Mouse (Mus musculus) hindbrain, embryonic 14.5 days (tissue): ENCODE measurements around the gene Nrl. TPM values are rescaled to one million over a fixed set of nuclear protein-coding genes. Genes with fewer than 3 reads are reported as not detected.
A peak's percentile ranks its signal among the peaks of the same experiment; 100 is the strongest.

Source experiments
- ATAC-seq: fragments of 200-750 bp; cut with Nextera tagmentation; 2 replicates; pipeline ENCODE4 v1.8.0; 2017; ENCODE audit warnings: moderate number of reproducible peaks, mild to moderate bottlenecking, moderate TSS enrichment, moderate library complexity; ENCODE audit not compliant: low FRiP score
- DNase-seq: peaks from one replicate; pipeline ENCODE4 v3.0.0-alpha.2; 2015; ENCODE audit warnings: low spot score
- H3K27ac ChIP-seq: fragments of 300-500 bp; sonication (generic); 2 replicates; pipeline ENCODE4 v1.5.1; 2014; ENCODE audit warnings: mild to moderate bottlenecking, moderate library complexity
- H3K27me3 ChIP-seq: fragments of 300-500 bp; sonication (generic); 2 replicates; pipeline ENCODE4 v1.6.1; 2014; ENCODE audit warnings: mild to moderate bottlenecking, low read length, mixed read lengths; ENCODE audit not compliant: control insufficient read depth, insufficient read depth
- H3K36me3 ChIP-seq: fragments of 300-500 bp; sonication (generic); replicated peaks from 2 replicates; pipeline ENCODE4 v1.6.1; 2014; ENCODE audit not compliant: control insufficient read depth, insufficient read depth
- H3K4me1 ChIP-seq: fragments of 300-500 bp; sonication (generic); replicated peaks from 2 replicates; pipeline ENCODE4 v1.6.1; 2014; ENCODE audit warnings: antibody characterized with exemption, low read length, mixed read lengths; ENCODE audit not compliant: control insufficient read depth, insufficient read depth
- H3K4me2 ChIP-seq: fragments of 300-500 bp; sonication (generic); replicated peaks from 2 replicates; pipeline ENCODE4 v1.6.1; 2014; ENCODE audit warnings: mild to moderate bottlenecking, moderate library complexity
- H3K4me3 ChIP-seq: fragments of 300-500 bp; sonication (generic); replicated peaks from 2 replicates; pipeline ENCODE4 v1.5.1; 2014; ENCODE audit warnings: mild to moderate bottlenecking, low read length
- H3K9ac ChIP-seq: fragments of 300-500 bp; sonication (generic); 2 replicates; pipeline ENCODE4 v1.6.1; 2014
- H3K9me3 ChIP-seq: fragments of 300-500 bp; sonication (generic); 2 replicates; pipeline ENCODE4 v1.6.1; 2016; ENCODE audit warnings: low read length; ENCODE audit not compliant: control insufficient read depth
- WGBS: fragments of 180-500 bp; shearing (Covaris S2); extraction: QIAGEN DNeasy Blood & Tissue Kit; methylation state at CpG from one replicate; pipeline ENCODE4 v1.1.7; 2014; 5-methylcytosine and 5-hydroxymethylcytosine counted together
- polyA plus RNA-seq: library from polyadenylated mRNA; unstranded; fragments of >200 nt; fragmentation: Nextera tagmentation; extraction: Ambion mirVana; gene quantifications from 2 replicates; pipeline ENCODE4 v1.2.1, GENCODE M21; 2014

Nrl gene
- polyA plus RNA-seq, 1 experiment from 2014 or later, result 0.17 TPM

DNA sequence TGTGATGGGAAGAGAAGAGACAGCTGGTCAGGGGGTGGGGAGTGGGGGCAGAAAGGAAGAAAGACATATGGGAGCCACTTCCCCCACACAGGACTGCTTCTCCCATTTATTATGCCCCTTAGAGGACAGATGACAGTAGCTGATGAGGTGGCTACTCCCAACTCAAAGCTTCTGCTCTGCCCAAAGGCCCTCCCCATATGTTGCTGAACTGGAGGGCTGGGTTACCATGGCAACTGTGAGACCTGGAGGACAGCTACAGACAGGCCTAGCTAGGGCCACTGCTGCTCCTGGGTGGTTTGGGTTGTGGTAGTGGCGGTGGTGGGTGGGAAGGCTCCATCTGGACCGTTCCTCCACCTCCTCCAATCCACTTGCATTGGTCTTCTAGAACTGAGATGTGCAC is 5.9 kb downstream of the Nrl start:
- Histone ChIP-seq H3K36me3 (no peaks in the 10 kb centered on the region), H3K4me2 (no peak overlapping the region), H3K4me1 (peaks cover 10% of the 10 kb centered on the region; the same call in 1 of the 2 replicates), H3K27ac (peak overlapping the region; percentile 39; the same call in 1 of the 2 replicates), H3K9me3 (no peaks in the 10 kb centered on the region), H3K27me3 (0 out of 2 replicates have a peak, but pooled peaks cover 4% of the 10 kb centered on the region), H3K9ac (no peak overlapping the region), H3K4me3 (no peak overlapping the region)
- ATAC-seq (peak; percentile 59), DNase-seq (no peak)
- 5% methylated on average over 2 of the region's 2 CpGs for WGBS

DNA sequence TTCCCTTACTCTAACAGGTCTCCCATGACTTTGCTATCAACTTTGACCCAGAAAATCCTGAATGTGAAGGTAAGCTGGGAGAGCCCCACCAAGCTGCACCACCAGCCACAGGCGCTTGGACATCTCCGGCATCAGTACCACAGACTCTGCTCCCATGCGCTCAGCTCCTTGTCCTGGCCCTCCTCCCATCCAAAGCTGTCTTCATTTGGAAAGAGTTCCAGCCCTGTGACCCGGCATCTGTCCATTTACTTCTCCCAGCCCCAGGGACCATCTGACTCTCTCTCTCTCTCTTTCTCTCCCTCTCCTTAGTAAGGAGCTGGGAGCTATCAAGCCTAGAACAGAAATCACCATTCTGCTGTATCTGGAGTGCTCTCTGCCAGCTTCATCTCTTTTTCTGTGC is 8.9 kb downstream of the Nrl start:
- DNase-seq, result no peak
- Histone ChIP-seq H3K27me3 (no peaks in the 10 kb centered on the region), H3K36me3 (no peaks in the 10 kb centered on the region), H3K27ac (no peak overlapping the region), H3K4me1 (peaks cover 6% of the 10 kb centered on the region), H3K9me3 (no peaks in the 10 kb centered on the region), H3K9ac (no peak overlapping the region), H3K4me3 (no peak overlapping the region), H3K4me2 (no peak overlapping the region)
- WGBS, result 91% methylated on average over 4 of the region's 4 CpGs
- no peak for ATAC-seq

DNA sequence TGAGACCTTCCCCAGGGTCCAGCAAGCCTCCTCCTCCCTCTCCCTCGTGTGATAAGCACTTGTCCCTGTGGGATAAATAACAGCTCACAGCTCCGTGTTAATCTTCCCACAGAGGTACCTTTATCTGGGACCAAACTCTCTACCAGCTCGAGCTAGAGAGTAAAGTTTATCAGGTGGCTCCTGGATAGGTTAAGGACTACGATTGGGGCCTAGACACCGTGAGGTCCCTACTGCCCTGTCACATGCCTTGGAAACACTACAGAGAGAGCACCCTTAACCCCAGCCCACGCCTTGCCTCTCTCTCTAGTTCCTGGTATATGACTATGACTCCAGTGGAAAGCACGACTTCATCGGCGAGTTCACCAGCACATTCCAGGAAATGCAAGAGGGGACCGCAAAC is 10.9 kb downstream of the Nrl start:
- Histone ChIP-seq H3K27ac (no peak overlapping the region), H3K36me3 (no peaks in the 10 kb centered on the region), H3K4me2 (no peak overlapping the region), H3K9me3 (no peaks in the 10 kb centered on the region), H3K27me3 (no peaks in the 10 kb centered on the region), H3K4me3 (no peak overlapping the region), H3K9ac (no peak overlapping the region), H3K4me1 (no peaks in the 10 kb centered on the region; the same call in 1 of the 2 replicates)
- WGBS, result 73% methylated on average over 10 of the region's 10 CpGs
- DNase-seq (no peak), ATAC-seq (no peak)

DNA sequence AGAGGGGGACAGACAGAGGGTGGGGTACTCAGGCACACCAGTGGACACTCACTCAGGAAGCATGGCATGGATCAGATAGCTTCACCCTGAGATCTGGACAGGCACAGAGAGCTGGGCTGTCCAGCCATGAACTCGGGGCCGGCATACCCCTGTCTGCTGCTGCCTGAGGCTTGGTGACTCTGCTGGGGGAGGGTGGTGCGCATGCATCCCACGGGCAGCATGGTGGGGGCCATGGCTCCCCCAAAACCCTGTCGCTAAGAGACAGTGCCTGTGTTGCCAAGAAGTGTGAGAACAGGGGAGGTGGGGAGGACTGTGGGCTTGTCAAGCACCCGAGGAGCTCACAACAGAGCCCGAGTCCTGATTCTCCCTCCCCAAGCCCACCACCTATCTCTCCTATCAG is 13.7 kb downstream of the Nrl start:
- Histone ChIP-seq H3K4me1 (no peaks in the 10 kb centered on the region; the same call in 1 of the 2 replicates), H3K9me3 (no peaks in the 10 kb centered on the region), H3K4me2 (no peak overlapping the region), H3K36me3 (peaks cover 11% of the 10 kb centered on the region; the same call in 1 of the 2 replicates), H3K9ac (0 out of 2 replicates have a peak overlapping the region, but pooled peaks have one; percentile 8), H3K27me3 (no peaks in the 10 kb centered on the region), H3K27ac (no peak overlapping the region), H3K4me3 (no peak overlapping the region)
- WGBS, result 48% methylated on average over 7 of the region's 7 CpGs
- ATAC-seq, result peak; percentile 39; the same call in 1 of the 2 replicates
- no peak for DNase-seq

DNA sequence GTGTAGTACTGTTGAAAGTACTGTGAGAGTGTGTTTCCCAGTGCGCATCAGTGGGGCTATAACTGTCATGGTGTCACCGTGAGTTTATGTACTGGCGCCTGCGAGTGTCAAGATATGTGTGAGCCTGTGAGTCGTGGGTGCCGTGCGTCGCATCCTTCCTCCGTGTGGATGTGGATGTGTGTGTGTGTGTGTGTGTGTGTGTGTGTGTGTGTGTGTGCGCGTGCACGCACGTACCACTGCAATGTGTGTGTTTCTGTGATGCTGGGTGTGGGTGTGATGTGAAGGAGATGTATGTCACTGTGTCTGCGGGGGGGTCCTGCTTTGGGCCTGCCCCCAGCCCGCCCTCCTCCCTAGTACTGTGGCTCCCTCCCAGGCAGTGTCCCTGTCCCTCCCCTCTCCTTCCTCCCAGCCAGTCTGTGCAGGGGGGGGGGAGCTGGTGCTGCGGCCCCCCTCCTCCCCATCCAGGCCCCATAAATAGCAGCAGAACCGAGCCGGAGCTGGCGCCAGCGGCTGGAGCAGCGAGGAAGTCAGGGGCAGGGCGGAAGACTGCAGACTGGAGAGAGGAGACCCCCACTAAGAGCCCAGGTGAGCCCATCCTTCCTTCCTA is 14.6 kb downstream of the Nrl start, which contains the start of gene Cpne6:
Gene Cpne6 (plus strand): TSS at position 321 of the 607 bp plus-strand sequence.
- WGBS, result 82% methylated on average over 16 of the region's 22 CpGs
- Histone ChIP-seq H3K4me1 (no peaks in the 10 kb centered on the region; the same call in 1 of the 2 replicates), H3K4me3 (no peak within 1 kb of the TSS), H3K9me3 (no peaks in the 10 kb centered on the region), H3K27ac (no peak within 1 kb of the TSS), H3K36me3 (peaks cover 19% of the 10 kb centered on the region), H3K9ac (0 out of 2 replicates have a peak within 1 kb of the TSS, but pooled peaks have one; percentile 8), H3K27me3 (no peaks in the 10 kb centered on the region), H3K4me2 (no peak within 1 kb of the TSS)
- no peak for DNase-seq
- peak; percentile 31; the same call in 1 of the 2 replicates for ATAC-seq

DNA sequence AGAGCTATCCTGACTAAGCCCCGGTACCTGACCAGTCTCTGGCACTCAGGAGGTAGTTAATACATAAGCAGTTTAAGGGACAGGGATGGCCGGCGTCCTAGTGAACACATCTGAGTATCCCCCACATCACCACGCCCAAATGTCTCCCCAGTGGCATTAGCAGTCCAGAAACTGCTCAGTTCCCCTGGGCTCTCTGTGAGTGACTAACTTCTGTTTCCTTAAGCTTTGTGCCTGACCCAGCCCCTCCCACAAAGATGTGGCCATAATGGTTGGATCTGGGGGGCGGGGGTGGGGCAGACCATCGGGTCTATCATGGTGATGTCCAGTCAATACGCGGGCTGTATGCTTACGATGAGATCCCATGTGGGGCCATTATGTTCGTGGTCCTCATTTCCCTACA is 15.2 kb downstream of the Nrl start:
- H3K4me1 ChIP-seq, result no peaks in the 10 kb centered on the region; the same call in 1 of the 2 replicates
- ATAC-seq (no peak), DNase-seq (no peak)
- no peaks in the 10 kb centered on the region for H3K9me3 ChIP-seq
- H3K27ac ChIP-seq, result no peak overlapping the region
- peaks cover 24% of the 10 kb centered on the region for H3K36me3 ChIP-seq
- no peak overlapping the region for H3K4me2 ChIP-seq
- 76% methylated on average over 10 of the region's 10 CpGs for WGBS
- no peaks in the 10 kb centered on the region for H3K27me3 ChIP-seq
- no peak overlapping the region for H3K9ac ChIP-seq
- no peak overlapping the region for H3K4me3 ChIP-seq

DNA sequence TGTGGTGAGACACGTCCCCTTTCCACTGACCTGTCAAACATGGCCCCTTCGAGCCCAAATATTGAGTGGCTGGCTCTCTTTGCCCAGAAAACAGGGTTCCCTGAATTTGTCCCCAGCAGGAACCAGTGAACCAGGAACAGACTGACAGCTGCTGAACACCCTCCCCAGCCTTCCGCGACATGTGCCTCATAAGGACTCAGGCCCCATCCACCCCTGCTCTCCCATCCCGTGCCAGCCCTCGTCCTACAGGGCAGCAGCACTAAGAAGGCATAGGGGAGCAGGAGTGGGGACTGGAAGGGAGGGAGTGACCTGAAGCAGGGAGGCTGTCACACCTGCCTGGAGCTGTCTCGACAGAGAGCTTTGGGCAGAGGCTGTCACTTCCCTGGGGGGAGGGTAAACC is 17.0 kb downstream of the Nrl start:
- 48% methylated on average over 7 of the region's 7 CpGs for WGBS
- Histone ChIP-seq H3K9me3 (no peaks in the 10 kb centered on the region), H3K27me3 (no peaks in the 10 kb centered on the region), H3K36me3 (peaks cover 33% of the 10 kb centered on the region), H3K4me3 (no peak overlapping the region), H3K9ac (no peak overlapping the region), H3K4me2 (no peak overlapping the region), H3K4me1 (no peaks in the 10 kb centered on the region; the same call in 1 of the 2 replicates), H3K27ac (no peak overlapping the region)
- no peak for DNase-seq
- ATAC-seq, result no peak

DNA sequence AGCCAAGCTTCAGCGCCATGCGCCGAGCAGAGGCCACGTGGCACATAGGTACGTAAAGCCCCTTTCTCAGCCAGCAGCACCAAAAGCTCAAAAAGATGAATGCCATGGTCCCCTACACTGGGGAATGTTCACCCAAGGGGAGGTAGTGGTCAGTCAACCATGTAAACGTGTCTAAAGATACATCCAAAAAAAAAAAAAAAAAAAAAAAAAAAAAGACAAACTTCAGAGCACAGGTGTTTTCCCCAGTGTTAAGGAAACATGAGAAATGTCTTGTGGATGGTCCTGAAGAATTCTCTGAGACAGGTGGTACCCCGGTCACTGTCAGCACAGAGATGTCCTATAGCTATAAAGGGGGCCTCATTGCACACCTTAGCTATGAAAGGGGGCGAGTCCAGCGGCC is 19.2 kb downstream of the Nrl start:
- H3K27ac ChIP-seq, result no peak overlapping the region
- H3K27me3 ChIP-seq, result no peaks in the 10 kb centered on the region
- H3K36me3 ChIP-seq, result peaks cover 55% of the 10 kb centered on the region
- no peak for ATAC-seq
- no peak overlapping the region for H3K4me2 ChIP-seq
- no peaks in the 10 kb centered on the region for H3K4me1 ChIP-seq
- no peak overlapping the region for H3K4me3 ChIP-seq
- no peaks in the 10 kb centered on the region for H3K9me3 ChIP-seq
- no peak overlapping the region for H3K9ac ChIP-seq
- 85% methylated on average over 9 of the region's 9 CpGs for WGBS
- DNase-seq, result no peak

DNA sequence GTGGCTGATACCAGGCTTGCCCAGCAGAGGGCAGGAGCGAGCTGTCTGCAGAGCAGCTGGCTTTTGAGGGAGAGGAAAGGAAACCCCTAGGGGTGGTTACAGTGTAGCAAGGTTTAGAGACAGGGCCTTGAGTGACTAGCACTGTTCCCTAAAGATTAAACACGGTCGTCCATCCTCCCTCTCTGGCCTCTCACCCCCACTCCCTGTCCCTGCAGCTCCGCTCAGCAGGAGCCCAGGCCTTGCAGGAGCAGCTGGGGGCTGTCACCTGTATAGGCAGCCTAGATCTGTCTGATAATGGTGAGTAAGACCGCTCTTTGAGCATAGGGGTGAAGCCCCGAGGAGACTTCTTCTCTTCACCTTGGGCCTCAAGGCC is 27.3 kb downstream of the Nrl start:
- no peak overlapping the region for H3K9ac ChIP-seq
- ATAC-seq, result peak; percentile 45; the same call in 1 of the 2 replicates
- peak; percentile 91 for DNase-seq
- H3K4me3 ChIP-seq, result no peak overlapping the region
- H3K27me3 ChIP-seq, result no peaks in the 10 kb centered on the region
- WGBS, result 30% methylated on average over 6 of the region's 6 CpGs
- H3K4me1 ChIP-seq, result no peaks in the 10 kb centered on the region
- no peak overlapping the region for H3K27ac ChIP-seq
- H3K9me3 ChIP-seq, result no peaks in the 10 kb centered on the region
- H3K4me2 ChIP-seq, result no peak overlapping the region
- peaks cover 80% of the 10 kb centered on the region for H3K36me3 ChIP-seq
